ENCODE assay signal across 12 mouse cellular contexts in genomic region chr11:105388636-105389035, GRCm38 (mm10).
DNase-seq lines count a peak whose midpoint lies in the region; ATAC-seq lines count a peak whose summit lies in the region.
"Had no signal": no experiment of that assay in that cellular context is flagged by ENCODE, and none has a peak within 500 bp of the region (broad histone marks: within the 10 kb centered on the region; RNA-seq: fewer than 3 reads in every experiment).

No protein-coding gene starts in this region.

- no peaks in the 10 kb centered on the region for H3K27me3 ChIP-seq in hindbrain, embryonic 15.5 days
- no peaks in the 10 kb centered on the region for H3K27me3 ChIP-seq in hindbrain, embryonic 14.5 days (ENCODE audit: control insufficient read depth, insufficient read depth, low read length)
- H3K27me3 ChIP-seq in midbrain, embryonic 16.5 days (ENCODE audit: control insufficient read depth, insufficient read depth, low read depth, low read length), result no peaks in the 10 kb centered on the region
- H3K27me3 ChIP-seq in midbrain, embryonic 13.5 days, result no peaks in the 10 kb centered on the region
- H3K27me3 ChIP-seq: embryonic facial prominence, embryonic 15.5 days; heart, embryonic 15.5 days had no signal

- H3K4me3 ChIP-seq in hindbrain, embryonic 15.5 days, result no peak overlapping the region
- no peak overlapping the region for H3K4me3 ChIP-seq in hindbrain, embryonic 14.5 days (replicated peaks; ENCODE audit: low read length)
- H3K4me3 ChIP-seq in midbrain, embryonic 16.5 days (ENCODE audit: low read depth, low read length), result no peak overlapping the region
- no peak overlapping the region for H3K4me3 ChIP-seq in midbrain, embryonic 13.5 days (replicated peaks)
- H3K4me3 ChIP-seq: embryonic facial prominence, embryonic 15.5 days; heart, embryonic 15.5 days had no signal

- H3K36me3 ChIP-seq in hindbrain, embryonic 15.5 days, result no peaks in the 10 kb centered on the region
- no peaks in the 10 kb centered on the region for H3K36me3 ChIP-seq in hindbrain, embryonic 14.5 days (replicated peaks; ENCODE audit: control insufficient read depth, insufficient read depth)
- H3K36me3 ChIP-seq in midbrain, embryonic 16.5 days (ENCODE audit: control insufficient read depth, insufficient read depth, low read length), result no peaks in the 10 kb centered on the region
- H3K36me3 ChIP-seq in midbrain, embryonic 13.5 days, result no peaks in the 10 kb centered on the region
- H3K36me3 ChIP-seq: embryonic facial prominence, embryonic 15.5 days; heart, embryonic 15.5 days had no signal

- no peak for ATAC-seq in hindbrain, embryonic 15.5 days (ENCODE audit: low FRiP score, low read depth)
- ATAC-seq in hindbrain, embryonic 14.5 days (ENCODE audit: low FRiP score), result no peak
- ATAC-seq in midbrain, embryonic 16.5 days, result peak; percentile 72
- ATAC-seq in midbrain, embryonic 13.5 days, result no peak
- ATAC-seq: intestine, postnatal 0 days had no signal

- DNase-seq in hindbrain, embryonic 14.5 days (ENCODE audit: low spot score), result no peak
- peak; percentile 27 to 35 for DNase-seq in layer of hippocampus, adult 8-10 months (ENCODE audit: low spot score in 2 of 2)
- peak; percentile 80 for DNase-seq in telencephalon, adult 2 months (ENCODE audit: low read depth, low spot score)
- no peak for DNase-seq in adrenal gland, postnatal 36 days
- DNase-seq: gastrocnemius, postnatal 25 days; lung, postnatal 4 days had no signal

- H3K4me1 ChIP-seq in hindbrain, embryonic 15.5 days (replicated peaks), result peaks cover 10% of the 10 kb centered on the region
- H3K4me1 ChIP-seq in hindbrain, embryonic 14.5 days (replicated peaks; ENCODE audit: control insufficient read depth, insufficient read depth, low read length), result 0 out of 2 replicates have a peak, but pooled peaks cover 6% of the 10 kb centered on the region
- peaks cover 3% of the 10 kb centered on the region; the same call in 1 of the 2 replicates for H3K4me1 ChIP-seq in midbrain, embryonic 16.5 days (ENCODE audit: control insufficient read depth, insufficient read depth, low read length)
- peaks cover 14% of the 10 kb centered on the region for H3K4me1 ChIP-seq in midbrain, embryonic 13.5 days (replicated peaks)
- H3K4me1 ChIP-seq: embryonic facial prominence, embryonic 15.5 days had no signal

- no peak overlapping the region for H3K9ac ChIP-seq in hindbrain, embryonic 15.5 days
- no peak overlapping the region for H3K9ac ChIP-seq in hindbrain, embryonic 14.5 days
- no peak overlapping the region for H3K9ac ChIP-seq in midbrain, embryonic 16.5 days (ENCODE audit: low read depth, low read length)
- H3K9ac ChIP-seq in midbrain, embryonic 13.5 days (replicated peaks), result no peak overlapping the region
- H3K9ac ChIP-seq: embryonic facial prominence, embryonic 15.5 days; heart, embryonic 15.5 days had no signal

- H3K4me2 ChIP-seq in hindbrain, embryonic 15.5 days, result no peak overlapping the region
- no peak overlapping the region for H3K4me2 ChIP-seq in hindbrain, embryonic 14.5 days (replicated peaks)
- no peak overlapping the region for H3K4me2 ChIP-seq in midbrain, embryonic 16.5 days (ENCODE audit: low read length)
- H3K4me2 ChIP-seq in midbrain, embryonic 13.5 days (replicated peaks), result no peak overlapping the region
- H3K4me2 ChIP-seq: embryonic facial prominence, embryonic 15.5 days; heart, embryonic 15.5 days had no signal

- peak overlapping the region; percentile 5; the same call in 1 of the 2 replicates for H3K27ac ChIP-seq in hindbrain, embryonic 15.5 days (replicated peaks)
- no peak overlapping the region for H3K27ac ChIP-seq in hindbrain, embryonic 14.5 days
- H3K27ac ChIP-seq in midbrain, embryonic 16.5 days (ENCODE audit: low read length), result no peak overlapping the region
- H3K27ac ChIP-seq in midbrain, embryonic 13.5 days, result no peak overlapping the region
- H3K27ac ChIP-seq: embryonic facial prominence, embryonic 15.5 days; heart, embryonic 15.5 days had no signal

- no peaks in the 10 kb centered on the region for H3K9me3 ChIP-seq in hindbrain, embryonic 15.5 days
- no peaks in the 10 kb centered on the region for H3K9me3 ChIP-seq in hindbrain, embryonic 14.5 days (ENCODE audit: control insufficient read depth, low read length)
- no peaks in the 10 kb centered on the region for H3K9me3 ChIP-seq in midbrain, embryonic 16.5 days (replicated peaks; ENCODE audit: control insufficient read depth, low read length, poor library complexity, severe bottlenecking)
- 0 out of 2 replicates have a peak, but pooled peaks cover 4% of the 10 kb centered on the region for H3K9me3 ChIP-seq in midbrain, embryonic 13.5 days
- H3K9me3 ChIP-seq: heart, embryonic 15.5 days had no signal

- 32% methylated on average over 2 of the region's 2 CpGs for WGBS in hindbrain, embryonic 15.5 days
- 36% methylated on average over 2 of the region's 2 CpGs for WGBS in hindbrain, embryonic 14.5 days
- WGBS in midbrain, embryonic 16.5 days, result 39% methylated on average over 2 of the region's 2 CpGs
- WGBS in midbrain, embryonic 13.5 days, result 47% methylated on average over 2 of the region's 2 CpGs

Comparison
In these comparisons a context has a peak if more than half of its experiments do, and no peak if none do; other contexts are left out.
1. DNase-seq: peak in layer of hippocampus, adult 8-10 months (2 of 2) and telencephalon, adult 2 months (single experiment); none in hindbrain, embryonic 14.5 days (single experiment) and adrenal gland, postnatal 36 days (0 of 2).